Mouse (Mus musculus) megakaryocyte, adult 5-6 weeks (primary cell): ENCODE data around the gene Aurkb. TPM values are rescaled to one million over a fixed set of nuclear protein-coding genes. Genes with fewer than 3 reads are reported as not detected.
"Not testable (repeated sequence)": the region's sequence is repeated elsewhere in the genome, so short reads cannot be mapped to it uniquely, and the experiment has no call there.

ENCODE experiments used
- ATAC-seq: 2 replicates; pipeline ENCODE4 v1.8.0; 2016; ENCODE audit warnings: mild to moderate bottlenecking, inconsistent platforms; ENCODE audit not compliant: poor library complexity, severe bottlenecking
- total RNA-seq, 2 experiments: library from RNA; stranded (forward) in 1 of 2; stranded (reverse) in 1 of 2; fragments of 153-499, 151-499 nt in 1 of 2; fragments of 221-1000, 200-1000 nt in 1 of 2; gene quantifications; 2 replicates each; pipeline versions ENCODE4 v1.2.3 to v1.2.4; 2015 to 2017

Gene Aurkb
- total RNA-seq, 2 experiments from 2014 or later = 116 TPM

- ATAC-seq = peak; percentile 71
Observed at GRCm38 (mm10) chr11:69078805-69079438, 33.5 kb downstream of the Aurkb start.

- ATAC-seq = no peak
Observed at GRCm38 (mm10) chr11:69080102-69080854, 34.8 kb downstream of the Aurkb start.

- ATAC-seq = no peak
Observed at GRCm38 (mm10) chr11:69080855-69081222, 35.4 kb downstream of the Aurkb start.

- no peak for ATAC-seq
Observed at GRCm38 (mm10) chr11:69081613-69082012, 36.2 kb downstream of the Aurkb start.

- no peak for ATAC-seq
Observed at GRCm38 (mm10) chr11:69085608-69086007, 40.2 kb downstream of the Aurkb start.

- ATAC-seq = no peak
Observed at GRCm38 (mm10) chr11:69086390-69086789, 40.9 kb downstream of the Aurkb start.

- ATAC-seq = no peak
Observed at GRCm38 (mm10) chr11:69087082-69087481, 41.6 kb downstream of the Aurkb start.

GRCm38 (mm10) chr11:69087597-69087996, 42.1 kb downstream of the Aurkb start:
- ATAC-seq = no peak

- ATAC-seq = peak; percentile 86
Observed at GRCm38 (mm10) chr11:69088103-69088855, 42.8 kb downstream of the Aurkb start, which contains the start of gene Vamp2. Gene Vamp2, plus strand, starts transcription at chr11:69088490.

GRCm38 (mm10) chr11:69088856-69089615, 43.6 kb downstream of the Aurkb start:
- ATAC-seq = peak; percentile 36

- no peak for ATAC-seq
Observed at GRCm38 (mm10) chr11:69089616-69090290, 44.3 kb downstream of the Aurkb start.

- ATAC-seq = no peak
Observed at GRCm38 (mm10) chr11:69090367-69090766, 44.9 kb downstream of the Aurkb start.

GRCm38 (mm10) chr11:69091566-69092385, 46.3 kb downstream of the Aurkb start:
- no peak for ATAC-seq

- no peak for ATAC-seq
Observed at GRCm38 (mm10) chr11:69092386-69092751, 46.9 kb downstream of the Aurkb start.

GRCm38 (mm10) chr11:69092871-69093270, 47.4 kb downstream of the Aurkb start:
- no peak for ATAC-seq

- not testable (repeated sequence) for ATAC-seq
Observed at GRCm38 (mm10) chr11:69093856-69094255, 48.4 kb downstream of the Aurkb start.

GRCm38 (mm10) chr11:69094697-69095429, 49.4 kb downstream of the Aurkb start, which contains the start of gene Per1:
Gene Per1, plus strand, starts transcription at chr11:69095217.
- ATAC-seq = peak; percentile 60

- no peak for ATAC-seq
Observed at GRCm38 (mm10) chr11:69095511-69096231, 50.2 kb downstream of the Aurkb start.
